Mouse (Mus musculus): ENCODE data around the gene Dio1.

The Dio1 gene

DNA sequence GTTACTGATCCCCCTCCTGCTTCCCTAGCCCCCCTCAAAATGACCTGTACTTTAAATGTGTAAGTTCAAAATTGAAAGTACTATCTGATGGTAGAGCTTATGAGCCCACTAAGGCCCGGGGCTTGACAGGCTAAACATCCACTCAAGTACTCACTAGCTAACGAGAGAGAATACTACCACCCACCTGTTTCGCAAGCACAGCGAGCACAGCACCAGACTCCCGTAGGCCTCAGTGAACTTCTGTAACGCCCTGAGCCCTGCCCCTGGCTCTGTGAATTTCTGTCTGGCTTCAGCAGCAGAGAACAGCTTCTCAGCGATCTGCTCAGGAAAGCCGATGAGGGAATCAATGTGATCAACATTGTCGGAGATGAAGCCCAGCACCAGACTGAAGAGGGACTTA lies 59.9 kb downstream of the Dio1 start:
- DNase-seq (ENCODE audit: low read depth, low spot score) = no peak

DNA sequence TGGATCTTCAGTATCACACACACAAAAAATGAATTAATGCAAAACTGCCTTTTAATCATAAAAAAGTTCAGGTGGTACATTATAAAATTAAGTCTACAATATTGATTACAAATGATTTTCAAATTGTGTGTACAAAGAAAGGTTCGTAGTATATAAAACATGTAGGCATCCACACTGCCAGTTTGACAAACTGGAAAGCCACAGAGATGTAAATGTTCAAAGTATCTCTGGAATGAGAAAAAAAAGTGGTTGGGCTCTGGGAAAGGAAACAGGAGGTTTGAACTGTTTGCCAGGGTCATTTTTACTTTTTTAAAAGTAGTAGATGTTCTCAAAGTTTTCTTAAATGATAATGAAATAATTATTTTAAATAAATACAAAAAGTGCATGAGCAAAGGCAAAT lies 60.9 kb downstream of the Dio1 start:
- DNase-seq (ENCODE audit: low read depth, low spot score) = no peak

DNA sequence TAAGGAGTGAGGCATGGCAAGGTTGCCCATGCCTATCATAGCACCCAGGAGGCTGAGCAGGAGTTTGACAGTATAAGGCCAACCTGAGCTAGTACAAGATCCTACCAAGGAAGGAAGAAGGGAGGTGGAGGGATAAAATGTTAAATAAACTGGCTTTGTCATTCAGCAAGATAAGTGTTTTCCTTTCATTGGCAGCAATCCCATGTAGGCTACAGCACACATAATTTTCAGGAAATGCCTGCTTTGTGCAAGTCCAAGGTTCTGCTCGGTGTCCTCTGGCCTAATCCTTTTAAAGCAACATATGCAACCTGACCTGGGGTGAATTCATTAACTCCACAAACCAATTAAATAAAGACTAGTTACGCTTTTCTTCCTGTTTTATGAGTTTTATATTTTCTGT lies 61.6 kb downstream of the Dio1 start:
- DNase-seq (ENCODE audit: low read depth, low spot score) = no peak

DNA sequence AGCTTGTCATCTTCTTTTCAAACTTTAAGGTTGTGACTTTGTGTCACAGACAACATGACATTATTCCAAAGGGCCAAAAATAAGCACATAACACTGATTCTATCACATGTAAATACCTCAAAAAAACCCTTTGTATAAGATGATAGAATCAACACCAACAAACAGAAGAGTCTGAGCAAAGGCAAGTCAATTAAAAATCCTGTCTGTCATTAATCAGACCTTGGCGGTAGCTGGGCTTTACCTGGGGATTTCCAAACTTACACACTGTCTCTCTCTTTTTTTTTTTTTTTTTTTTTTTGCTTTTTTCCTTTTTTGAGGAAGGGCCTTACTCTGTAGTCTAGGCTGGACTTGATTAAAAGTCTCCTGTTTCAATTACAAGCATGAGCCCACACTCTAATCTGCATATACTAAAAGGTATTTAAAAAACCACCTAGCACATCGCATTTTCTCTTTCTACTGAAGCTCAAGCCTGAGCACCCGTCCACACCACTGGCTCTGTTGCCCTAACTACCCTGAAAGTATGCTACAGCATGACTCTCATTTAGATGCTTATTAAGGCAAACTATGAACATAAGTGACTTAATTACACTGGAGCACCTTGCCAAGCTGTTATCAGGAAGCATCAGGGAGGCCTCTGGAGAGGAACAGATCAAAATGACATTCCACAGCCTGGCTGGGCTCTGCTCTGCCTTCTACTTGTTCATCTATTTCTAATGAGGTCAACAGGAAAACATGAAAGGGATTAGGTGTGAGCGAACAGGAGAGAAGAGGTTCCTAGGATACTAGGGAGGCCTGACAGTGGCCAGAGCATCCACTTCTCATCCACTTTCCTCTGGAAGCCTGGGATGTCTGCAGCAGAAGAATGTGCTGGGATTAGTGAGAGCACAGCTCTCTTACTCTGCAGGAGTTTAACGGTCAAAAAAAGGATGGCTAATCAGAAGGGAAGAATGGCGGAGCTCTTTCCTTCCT lies 63.3 kb downstream of the Dio1 start:
- no peak for DNase-seq (ENCODE audit: low read depth, low spot score)

Data from A20 (cell line).